Mouse (Mus musculus) lung, postnatal 0 days (tissue): ENCODE measurements around the gene Olfr558.

ENCODE experiments used
- CTCF ChIP-seq: IDR thresholded peaks from 2 replicates; pipeline ENCODE4 v1.5.1; 2016; ENCODE audit warnings: antibody characterized with exemption, mild to moderate bottlenecking
- EP300 ChIP-seq: IDR thresholded peaks from 2 replicates; pipeline ENCODE4 v1.6.1; 2016; ENCODE audit warnings: antibody characterized with exemption, mild to moderate bottlenecking, control low read depth

DNA sequence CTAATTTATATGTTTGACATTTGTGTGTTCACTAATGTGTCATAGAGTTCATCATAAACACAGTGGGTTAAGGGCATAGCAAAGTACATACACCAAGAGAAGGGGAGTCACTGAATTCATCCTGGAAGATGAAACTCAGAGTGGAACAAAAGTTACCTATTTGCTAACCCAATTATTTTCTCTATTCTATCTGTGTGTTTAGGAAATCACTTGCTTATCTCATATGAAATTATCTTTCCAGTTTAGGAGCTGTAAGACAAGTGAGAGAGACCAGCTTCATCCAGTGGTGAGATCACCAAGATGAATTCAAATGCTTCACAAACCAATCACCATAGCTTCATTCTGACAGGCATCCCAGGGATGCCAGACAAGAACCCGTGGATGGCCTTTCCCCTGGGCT lies 43.5 kb upstream of the Olfr558 start, which contains the start of gene Olfr555:
- TF ChIP-seq CTCF (no peak), EP300 (no peak)
